Mouse (Mus musculus): ENCODE results near the gene Prrg2. TPM values are rescaled to one million over a fixed set of nuclear protein-coding genes. Genes with fewer than 3 reads are reported as not detected.

Gene Prrg2
- polyA plus RNA-seq, 1 experiment from 2014 or later = 17.1 TPM

DNA sequence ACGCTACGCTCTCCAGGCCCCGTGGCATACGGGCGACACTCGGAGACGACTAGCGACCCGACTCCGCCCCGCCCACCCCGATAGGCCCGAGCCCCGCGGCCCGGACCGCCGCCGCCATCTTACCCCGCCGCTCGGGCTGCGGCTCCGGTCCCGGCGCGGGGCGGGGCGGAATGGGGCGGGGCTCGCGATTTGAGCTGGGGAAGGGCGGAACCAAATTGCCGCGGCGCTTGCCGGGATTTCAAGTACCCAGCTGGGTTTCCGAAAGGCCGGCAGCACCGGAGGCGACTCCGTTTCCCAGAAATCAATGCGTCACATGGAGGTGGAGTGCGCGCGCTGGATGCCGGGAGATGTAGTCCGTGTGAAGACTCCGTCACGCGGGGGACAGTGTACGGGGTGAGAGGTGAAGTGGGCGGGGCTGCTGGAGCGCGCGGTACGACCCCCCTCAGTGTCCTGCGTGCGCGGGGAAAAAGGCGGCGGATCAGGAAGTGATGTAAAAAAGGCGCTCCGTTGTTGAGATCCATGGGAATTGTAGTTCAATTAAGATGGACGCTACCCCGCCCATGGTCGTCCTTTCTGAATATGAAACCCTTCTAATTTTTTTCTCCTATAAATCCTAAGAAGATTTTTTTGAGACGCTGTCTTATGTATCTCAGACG, 46.4 kb downstream of the Prrg2 start, which contains the start of gene Scaf1:
Gene Scaf1 (minus strand): TSS at position 407 of the 656 bp plus-strand sequence.
- H3K4me1 ChIP-seq (replicated peaks; ENCODE audit: control insufficient read depth, insufficient read depth, low read length) = no peaks in the 10 kb centered on the region; the same call in 1 of the 2 replicates
- ATAC-seq (ENCODE audit: low FRiP score) (peak; percentile 92), DNase-seq (ENCODE audit: low spot score) (peak; percentile 100)
- peak within 1 kb of the TSS; percentile 80 for H3K4me2 ChIP-seq (replicated peaks; ENCODE audit: low read depth, low read length)
- peak within 1 kb of the TSS; percentile 74 for H3K27ac ChIP-seq (ENCODE audit: low read depth, low read length)
- WGBS = under 1% methylated on average over 60 of the region's 69 CpGs
- peak within 1 kb of the TSS; percentile 94 for H3K4me3 ChIP-seq (ENCODE audit: low read depth, low read length)
- H3K36me3 ChIP-seq (ENCODE audit: control insufficient read depth, insufficient read depth, low read length) = peaks cover 9% of the 10 kb centered on the region; the same call in 1 of the 2 replicates
- no peaks in the 10 kb centered on the region for H3K9me3 ChIP-seq (ENCODE audit: control insufficient read depth, low read length)
- peak within 1 kb of the TSS; percentile 91 for H3K9ac ChIP-seq (ENCODE audit: low read depth, low read length)
- no peaks in the 10 kb centered on the region; the same call in 1 of the 2 replicates for H3K27me3 ChIP-seq (ENCODE audit: control insufficient read depth, insufficient read depth, low read length)

GRCm38 (mm10) chr7:45015344-45015956, 47.0 kb downstream of the Prrg2 start:
- Histone ChIP-seq H3K27me3 (ENCODE audit: control insufficient read depth, insufficient read depth, low read length) (no peaks in the 10 kb centered on the region; the same call in 1 of the 2 replicates), H3K4me3 (ENCODE audit: low read depth, low read length) (peak overlapping the region; percentile 94), H3K27ac (ENCODE audit: low read depth, low read length) (peak overlapping the region; percentile 74), H3K4me2 (replicated peaks; ENCODE audit: low read depth, low read length) (peak overlapping the region; percentile 70), H3K4me1 (replicated peaks; ENCODE audit: control insufficient read depth, insufficient read depth, low read length) (no peaks in the 10 kb centered on the region; the same call in 1 of the 2 replicates), H3K9me3 (ENCODE audit: control insufficient read depth, low read length) (no peaks in the 10 kb centered on the region), H3K36me3 (ENCODE audit: control insufficient read depth, insufficient read depth, low read length) (peaks cover 9% of the 10 kb centered on the region; the same call in 1 of the 2 replicates), H3K9ac (ENCODE audit: low read depth, low read length) (peak overlapping the region; percentile 91)
- WGBS = 2% methylated on average over 20 of the region's 20 CpGs
- DNase-seq (ENCODE audit: low spot score) = no peak
- no peak for ATAC-seq (ENCODE audit: low FRiP score)

DNA sequence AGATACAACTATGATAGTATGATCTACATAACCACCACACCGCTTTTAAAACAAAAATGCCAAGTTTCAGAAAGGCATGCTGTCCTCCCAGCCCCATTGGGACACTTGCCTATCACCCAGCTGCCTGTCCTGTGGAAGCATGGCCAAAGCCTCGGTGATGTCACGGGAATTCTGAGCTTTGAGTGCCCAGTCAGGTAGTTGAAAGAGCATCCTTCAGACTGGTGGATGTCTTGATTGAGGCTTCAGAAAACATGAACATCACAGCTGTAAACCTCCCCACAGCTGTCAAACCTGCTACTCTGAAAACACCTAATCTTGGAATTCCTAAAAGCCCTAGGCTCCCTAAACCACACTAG, 48.4 kb downstream of the Prrg2 start:
- WGBS = 93% methylated on average over 3 of the region's 3 CpGs
- no peaks in the 10 kb centered on the region; the same call in 1 of the 2 replicates for H3K4me1 ChIP-seq (replicated peaks; ENCODE audit: control insufficient read depth, insufficient read depth, low read length)
- H3K9ac ChIP-seq (ENCODE audit: low read depth, low read length) = no peak overlapping the region
- no peak for DNase-seq (ENCODE audit: low spot score)
- H3K36me3 ChIP-seq (ENCODE audit: control insufficient read depth, insufficient read depth, low read length) = peaks cover 13% of the 10 kb centered on the region
- H3K4me2 ChIP-seq (replicated peaks; ENCODE audit: low read depth, low read length) = no peak overlapping the region
- no peak overlapping the region for H3K27ac ChIP-seq (ENCODE audit: low read depth, low read length)
- ATAC-seq (ENCODE audit: low FRiP score) = no peak
- H3K27me3 ChIP-seq (ENCODE audit: control insufficient read depth, insufficient read depth, low read length) = no peaks in the 10 kb centered on the region; the same call in 1 of the 2 replicates
- no peaks in the 10 kb centered on the region for H3K9me3 ChIP-seq (ENCODE audit: control insufficient read depth, low read length)
- no peak overlapping the region for H3K4me3 ChIP-seq (ENCODE audit: low read depth, low read length)

DNA sequence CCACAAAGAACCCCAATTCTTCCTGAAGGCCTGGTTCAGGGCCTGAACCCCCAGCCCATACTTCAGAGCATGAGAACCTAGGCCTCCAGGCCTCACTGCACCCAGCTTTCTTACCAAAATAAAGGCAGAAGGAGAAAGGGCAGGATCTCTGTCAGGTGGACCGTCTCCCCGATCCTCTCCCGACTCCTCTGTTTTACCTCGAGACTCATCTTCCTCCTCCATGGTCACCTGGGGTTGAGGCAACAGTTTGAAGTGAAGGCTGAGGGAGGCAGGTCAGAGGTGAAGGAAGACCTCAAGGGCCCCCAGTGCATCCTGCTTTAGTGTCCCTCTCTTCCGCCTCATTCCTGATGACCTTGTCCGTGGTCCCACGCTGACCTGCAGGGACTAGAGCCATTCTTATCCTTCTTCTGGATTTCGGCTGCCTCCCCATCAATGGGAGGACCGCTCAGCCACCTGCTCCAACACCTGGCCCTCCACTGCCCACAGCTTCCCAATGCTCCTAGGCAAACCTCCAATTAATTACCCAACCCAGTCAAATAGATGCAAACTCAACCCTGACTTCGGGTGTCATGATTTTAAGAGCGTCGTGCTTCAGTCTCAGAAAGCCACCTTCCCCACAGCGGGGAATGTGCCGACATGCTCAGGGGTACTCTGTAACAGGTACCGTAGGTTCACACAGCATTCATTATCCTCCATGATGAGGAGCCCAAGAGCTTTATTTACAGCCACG, 48.9 kb downstream of the Prrg2 start:
- H3K9ac ChIP-seq (ENCODE audit: low read depth, low read length) = no peak overlapping the region
- H3K27ac ChIP-seq (ENCODE audit: low read depth, low read length) = no peak overlapping the region
- no peak overlapping the region for H3K4me3 ChIP-seq (ENCODE audit: low read depth, low read length)
- H3K27me3 ChIP-seq (ENCODE audit: control insufficient read depth, insufficient read depth, low read length) = no peaks in the 10 kb centered on the region
- no peak overlapping the region for H3K4me2 ChIP-seq (replicated peaks; ENCODE audit: low read depth, low read length)
- no peaks in the 10 kb centered on the region for H3K9me3 ChIP-seq (ENCODE audit: control insufficient read depth, low read length)
- H3K36me3 ChIP-seq (ENCODE audit: control insufficient read depth, insufficient read depth, low read length) = peaks cover 13% of the 10 kb centered on the region
- 97% methylated on average over 16 of the region's 16 CpGs for WGBS
- no peak for DNase-seq (ENCODE audit: low spot score)
- ATAC-seq (ENCODE audit: low FRiP score) = no peak
- H3K4me1 ChIP-seq (replicated peaks; ENCODE audit: control insufficient read depth, insufficient read depth, low read length) = no peaks in the 10 kb centered on the region

DNA sequence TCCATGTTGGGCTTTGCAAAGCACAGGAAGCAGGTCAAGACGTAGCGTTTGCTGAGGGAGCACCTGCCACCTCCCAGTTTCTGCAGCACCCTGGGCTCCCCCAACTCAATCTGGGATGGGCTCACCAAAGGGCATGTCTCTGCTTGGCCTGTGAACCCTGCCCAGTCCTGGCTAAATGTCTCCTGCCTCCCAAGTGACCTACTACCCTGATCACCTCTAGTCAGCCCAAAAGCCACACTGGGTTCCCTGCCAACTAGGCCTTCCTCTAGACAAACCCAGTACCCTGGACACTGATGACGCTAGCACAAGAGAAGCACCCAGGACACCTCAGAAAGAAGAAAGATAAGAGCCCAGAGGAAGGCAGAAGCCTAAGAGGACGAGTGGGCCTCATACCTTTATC, 49.7 kb downstream of the Prrg2 start:
- H3K9me3 ChIP-seq (ENCODE audit: control insufficient read depth, low read length) = no peaks in the 10 kb centered on the region
- no peak overlapping the region for H3K27ac ChIP-seq (ENCODE audit: low read depth, low read length)
- peaks cover 21% of the 10 kb centered on the region for H3K36me3 ChIP-seq (ENCODE audit: control insufficient read depth, insufficient read depth, low read length)
- no peak overlapping the region for H3K4me2 ChIP-seq (replicated peaks; ENCODE audit: low read depth, low read length)
- no peak overlapping the region for H3K4me3 ChIP-seq (ENCODE audit: low read depth, low read length)
- WGBS = 87% methylated on average over 4 of the region's 4 CpGs
- DNase-seq (ENCODE audit: low spot score) (no peak), ATAC-seq (ENCODE audit: low FRiP score) (no peak)
- no peaks in the 10 kb centered on the region for H3K27me3 ChIP-seq (ENCODE audit: control insufficient read depth, insufficient read depth, low read length)
- H3K9ac ChIP-seq (ENCODE audit: low read depth, low read length) = no peak overlapping the region
- H3K4me1 ChIP-seq (replicated peaks; ENCODE audit: control insufficient read depth, insufficient read depth, low read length) = no peaks in the 10 kb centered on the region

DNA sequence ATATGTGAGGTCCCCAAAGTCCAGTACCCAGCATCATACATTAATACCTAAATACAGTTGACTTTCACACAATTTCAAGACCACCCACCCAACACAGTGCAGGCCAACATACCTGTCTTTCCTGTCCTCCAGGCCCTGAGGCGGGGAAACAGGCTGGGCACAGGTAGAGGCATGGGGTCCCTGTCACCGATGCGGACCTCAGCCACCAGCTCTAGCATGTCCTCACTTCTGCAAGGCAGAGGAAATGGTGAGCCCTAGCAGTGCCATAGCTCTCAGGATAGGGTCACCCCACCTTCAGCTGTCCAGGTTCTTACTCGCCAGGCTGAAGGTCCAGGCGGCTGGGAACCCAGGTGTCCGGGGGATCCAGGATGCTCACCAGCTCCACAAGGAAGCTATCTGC, 50.5 kb downstream of the Prrg2 start:
- no peak overlapping the region for H3K4me2 ChIP-seq (replicated peaks; ENCODE audit: low read depth, low read length)
- H3K4me3 ChIP-seq (ENCODE audit: low read depth, low read length) = no peak overlapping the region
- peaks cover 26% of the 10 kb centered on the region for H3K36me3 ChIP-seq (ENCODE audit: control insufficient read depth, insufficient read depth, low read length)
- ATAC-seq (ENCODE audit: low FRiP score) (no peak), DNase-seq (ENCODE audit: low spot score) (no peak)
- no peak overlapping the region for H3K9ac ChIP-seq (ENCODE audit: low read depth, low read length)
- WGBS = 97% methylated on average over 6 of the region's 6 CpGs
- H3K27ac ChIP-seq (ENCODE audit: low read depth, low read length) = no peak overlapping the region
- no peaks in the 10 kb centered on the region for H3K27me3 ChIP-seq (ENCODE audit: control insufficient read depth, insufficient read depth, low read length)
- no peaks in the 10 kb centered on the region for H3K4me1 ChIP-seq (replicated peaks; ENCODE audit: control insufficient read depth, insufficient read depth, low read length)
- no peaks in the 10 kb centered on the region for H3K9me3 ChIP-seq (ENCODE audit: control insufficient read depth, low read length)

DNA sequence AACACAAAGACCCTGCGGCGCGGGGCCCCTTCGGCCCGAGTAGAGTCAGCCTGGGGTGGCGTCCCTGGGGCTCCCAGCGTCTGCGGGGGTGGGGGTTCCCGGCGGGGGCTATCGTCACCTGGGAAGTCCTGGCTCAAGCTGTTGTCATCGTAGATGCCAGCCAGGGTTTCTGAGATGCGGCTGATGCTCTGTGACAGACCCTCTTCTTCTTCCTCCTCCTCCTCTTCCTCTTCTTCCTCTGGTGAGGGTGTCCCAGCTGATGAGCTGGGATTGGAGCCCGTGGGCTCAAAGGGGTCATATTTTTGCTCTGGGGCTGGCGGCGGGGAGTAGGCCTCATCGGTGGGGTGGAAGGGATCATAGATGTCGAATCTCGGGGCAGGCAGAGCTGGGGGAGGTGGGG, 54.1 kb downstream of the Prrg2 start:
- 94% methylated on average over 19 of the region's 19 CpGs for WGBS
- Histone ChIP-seq H3K4me3 (ENCODE audit: low read depth, low read length) (no peak overlapping the region), H3K4me2 (replicated peaks; ENCODE audit: low read depth, low read length) (no peak overlapping the region), H3K9ac (ENCODE audit: low read depth, low read length) (no peak overlapping the region), H3K4me1 (replicated peaks; ENCODE audit: control insufficient read depth, insufficient read depth, low read length) (no peaks in the 10 kb centered on the region), H3K27ac (ENCODE audit: low read depth, low read length) (no peak overlapping the region), H3K27me3 (ENCODE audit: control insufficient read depth, insufficient read depth, low read length) (no peaks in the 10 kb centered on the region), H3K9me3 (ENCODE audit: control insufficient read depth, low read length) (no peaks in the 10 kb centered on the region), H3K36me3 (ENCODE audit: control insufficient read depth, insufficient read depth, low read length) (peaks cover 35% of the 10 kb centered on the region)
- DNase-seq (ENCODE audit: low spot score) (no peak), ATAC-seq (ENCODE audit: low FRiP score) (no peak)

DNA sequence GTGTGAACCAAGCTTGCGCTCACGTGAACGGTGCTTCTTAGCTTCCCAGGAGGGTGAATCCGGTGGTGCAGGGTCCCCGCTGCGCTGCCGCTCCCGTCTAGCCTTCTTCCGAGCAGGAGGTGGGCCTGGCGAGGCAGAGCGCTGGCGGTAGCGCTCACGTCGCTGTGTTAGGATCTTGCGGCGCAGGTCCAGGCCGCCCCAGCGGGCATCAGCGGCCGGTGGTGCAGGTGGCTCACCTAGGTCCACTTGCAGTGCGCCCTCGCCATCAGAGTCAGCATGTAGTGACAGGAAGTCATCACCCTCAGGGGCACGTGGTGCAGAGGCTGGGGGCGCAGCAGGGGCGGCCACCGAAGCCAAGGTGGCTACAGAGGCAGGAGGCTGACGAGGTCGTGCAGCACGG, 54.6 kb downstream of the Prrg2 start:
- H3K4me3 ChIP-seq (ENCODE audit: low read depth, low read length) = no peak overlapping the region
- no peaks in the 10 kb centered on the region for H3K4me1 ChIP-seq (replicated peaks; ENCODE audit: control insufficient read depth, insufficient read depth, low read length)
- DNase-seq (ENCODE audit: low spot score) = no peak
- H3K9me3 ChIP-seq (ENCODE audit: control insufficient read depth, low read length) = no peaks in the 10 kb centered on the region
- H3K36me3 ChIP-seq (ENCODE audit: control insufficient read depth, insufficient read depth, low read length) = peaks cover 35% of the 10 kb centered on the region
- no peak for ATAC-seq (ENCODE audit: low FRiP score)
- no peak overlapping the region for H3K27ac ChIP-seq (ENCODE audit: low read depth, low read length)
- 93% methylated on average over 30 of the region's 30 CpGs for WGBS
- H3K4me2 ChIP-seq (replicated peaks; ENCODE audit: low read depth, low read length) = no peak overlapping the region
- H3K27me3 ChIP-seq (ENCODE audit: control insufficient read depth, insufficient read depth, low read length) = no peaks in the 10 kb centered on the region
- no peak overlapping the region for H3K9ac ChIP-seq (ENCODE audit: low read depth, low read length)
